1 mouse cellular context compared by ENCODE assay signal in genomic region chr17:74440486-74440885, GRCm38 (mm10).
TF ChIP-seq lines count a peak whose summit lies in the region.

No protein-coding gene starts in this region.

TF ChIP-seq in MEL, 35 proteins besides CTCF, POLR2A, EP300 and RAD21 (continued from another document):
- TF ChIP-seq KAT2A (conservative IDR thresholded peaks at IDR 0.05; ENCODE audit: low read depth, low read length) (no peak), TBP (IDR thresholded peaks at IDR 0.05; ENCODE audit: low read depth, low read length) (peak; percentile 81), MYC (IDR thresholded peaks at IDR 0.05; ENCODE audit: low read depth, low read length) (no peak), SMC3 (IDR thresholded peaks at IDR 0.05; ENCODE audit: low read depth, low read length) (no peak), MAX (IDR thresholded peaks at IDR 0.05; ENCODE audit: low read length) (no peak), ETS1 (IDR thresholded peaks at IDR 0.05; ENCODE audit: low read depth, low read length) (no peak)
